Mouse (Mus musculus): ENCODE data around the gene Sohlh2. TPM values are rescaled to one million over a fixed set of nuclear protein-coding genes. Genes with fewer than 3 reads are reported as not detected.
A peak's percentile ranks its signal among the peaks of the same experiment; 100 is the strongest.

The Sohlh2 gene
- polyA plus RNA-seq, 1 experiment from 2014 or later = not detected

- no peak overlapping the region for H3K4me2 ChIP-seq (replicated peaks; ENCODE audit: low read depth)
Measured at GRCm38 (mm10) chr3:55163510-55163909, 18.3 kb upstream of the Sohlh2 start.

DNA sequence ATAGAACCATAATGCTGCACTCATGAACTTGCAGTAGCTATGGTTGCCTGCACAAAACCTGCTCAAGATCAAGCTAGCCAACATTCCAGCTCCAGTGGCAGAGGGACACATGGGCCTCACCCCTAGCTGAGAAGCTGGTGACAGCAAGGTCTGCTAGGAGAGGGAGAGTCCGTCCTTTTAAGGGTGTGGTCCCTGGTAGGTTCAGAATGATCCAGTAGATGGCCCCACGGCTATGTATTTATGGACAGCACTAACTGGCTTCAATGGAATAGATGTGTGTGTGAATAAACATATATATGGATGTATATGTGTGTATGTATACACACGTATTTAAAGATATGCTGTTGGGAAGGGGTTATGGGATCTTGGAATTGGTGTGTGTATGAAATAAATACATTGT is 9.3 kb upstream of the Sohlh2 start:
- no peaks in the 10 kb centered on the region for H3K9me3 ChIP-seq (ENCODE audit: control insufficient read depth)
- 62% methylated on average over 3 of the region's 3 CpGs for WGBS
- peak; percentile 24; the same call in 1 of the 2 replicates for TF ChIP-seq CTCF (IDR thresholded peaks at IDR 0.05; ENCODE audit: low read depth)
- H3K4me2 ChIP-seq (replicated peaks; ENCODE audit: low read depth) = no peak overlapping the region
- H3K27ac ChIP-seq (ENCODE audit: low read depth, low read length) = no peak overlapping the region
- H3K9ac ChIP-seq (ENCODE audit: low read depth, low read length) = no peak overlapping the region
- no peaks in the 10 kb centered on the region for H3K27me3 ChIP-seq (replicated peaks; ENCODE audit: control insufficient read depth, insufficient read depth, low read length)
- H3K36me3 ChIP-seq (ENCODE audit: control insufficient read depth, insufficient read depth) = no peaks in the 10 kb centered on the region
- H3K4me1 ChIP-seq (replicated peaks; ENCODE audit: control insufficient read depth, insufficient read depth, low read length) = no peaks in the 10 kb centered on the region
- H3K4me3 ChIP-seq (ENCODE audit: low read depth, low read length) = no peak overlapping the region
- ATAC-seq = no peak

More at GRCm38 (mm10) chr3:55163510-55163909, 18.3 kb upstream of the Sohlh2 start:
- H3K36me3 ChIP-seq (ENCODE audit: control insufficient read depth, insufficient read depth) = no peaks in the 10 kb centered on the region
- no peaks in the 10 kb centered on the region for H3K27me3 ChIP-seq (replicated peaks; ENCODE audit: control insufficient read depth, insufficient read depth, low read length)
- TF ChIP-seq CTCF (IDR thresholded peaks at IDR 0.05; ENCODE audit: low read depth) = no peak
- ATAC-seq = no peak
- no peaks in the 10 kb centered on the region for H3K4me1 ChIP-seq (replicated peaks; ENCODE audit: control insufficient read depth, insufficient read depth, low read length)
- H3K9me3 ChIP-seq (ENCODE audit: control insufficient read depth) = no peaks in the 10 kb centered on the region
- 71% methylated on average over 4 of the region's 4 CpGs for WGBS
- no peak overlapping the region for H3K4me3 ChIP-seq (ENCODE audit: low read depth, low read length)
- H3K27ac ChIP-seq (ENCODE audit: low read depth, low read length) = no peak overlapping the region
- no peak overlapping the region for H3K9ac ChIP-seq (ENCODE audit: low read depth, low read length)

- no peak for ATAC-seq
- H3K4me1 ChIP-seq (replicated peaks; ENCODE audit: control insufficient read depth, insufficient read depth, low read length) = no peaks in the 10 kb centered on the region
- TF ChIP-seq CTCF (IDR thresholded peaks at IDR 0.05; ENCODE audit: low read depth) = no peak
- no peak overlapping the region for H3K9ac ChIP-seq (ENCODE audit: low read depth, low read length)
- 47% methylated on average over 6 of the region's 6 CpGs for WGBS
- H3K9me3 ChIP-seq (ENCODE audit: control insufficient read depth) = no peaks in the 10 kb centered on the region
- H3K27me3 ChIP-seq (replicated peaks; ENCODE audit: control insufficient read depth, insufficient read depth, low read length) = no peaks in the 10 kb centered on the region
- no peak overlapping the region for H3K4me2 ChIP-seq (replicated peaks; ENCODE audit: low read depth)
- H3K27ac ChIP-seq (ENCODE audit: low read depth, low read length) = no peak overlapping the region
- no peaks in the 10 kb centered on the region for H3K36me3 ChIP-seq (ENCODE audit: control insufficient read depth, insufficient read depth)
- H3K4me3 ChIP-seq (ENCODE audit: low read depth, low read length) = no peak overlapping the region
Measured at GRCm38 (mm10) chr3:55177271-55177670, 4.6 kb upstream of the Sohlh2 start.

- ATAC-seq = no peak
- Histone ChIP-seq H3K9me3 (ENCODE audit: control insufficient read depth) (no peaks in the 10 kb centered on the region), H3K36me3 (ENCODE audit: control insufficient read depth, insufficient read depth) (no peaks in the 10 kb centered on the region), H3K4me3 (ENCODE audit: low read depth, low read length) (no peak overlapping the region), H3K27ac (ENCODE audit: low read depth, low read length) (no peak overlapping the region), H3K9ac (ENCODE audit: low read depth, low read length) (no peak overlapping the region), H3K27me3 (replicated peaks; ENCODE audit: control insufficient read depth, insufficient read depth, low read length) (no peaks in the 10 kb centered on the region), H3K4me2 (replicated peaks; ENCODE audit: low read depth) (no peak overlapping the region), H3K4me1 (replicated peaks; ENCODE audit: control insufficient read depth, insufficient read depth, low read length) (no peaks in the 10 kb centered on the region)
- WGBS = 59% methylated on average over 4 of the region's 4 CpGs
- TF ChIP-seq CTCF (IDR thresholded peaks at IDR 0.05; ENCODE audit: low read depth) = no peak
Measured at GRCm38 (mm10) chr3:55191668-55192067, 9.8 kb downstream of the Sohlh2 start.

GRCm38 (mm10) chr3:55193351-55193750 is 11.5 kb downstream of the Sohlh2 start:
- no peak overlapping the region for H3K9ac ChIP-seq (ENCODE audit: low read depth, low read length)
- H3K4me2 ChIP-seq (replicated peaks; ENCODE audit: low read depth) = no peak overlapping the region
- 44% methylated on average over 2 of the region's 2 CpGs for WGBS
- H3K4me3 ChIP-seq (ENCODE audit: low read depth, low read length) = no peak overlapping the region
- H3K27ac ChIP-seq (ENCODE audit: low read depth, low read length) = no peak overlapping the region
- no peaks in the 10 kb centered on the region for H3K27me3 ChIP-seq (replicated peaks; ENCODE audit: control insufficient read depth, insufficient read depth, low read length)
- no peaks in the 10 kb centered on the region for H3K36me3 ChIP-seq (ENCODE audit: control insufficient read depth, insufficient read depth)
- no peaks in the 10 kb centered on the region for H3K9me3 ChIP-seq (ENCODE audit: control insufficient read depth)
- no peak for TF ChIP-seq CTCF (IDR thresholded peaks at IDR 0.05; ENCODE audit: low read depth)
- H3K4me1 ChIP-seq (replicated peaks; ENCODE audit: control insufficient read depth, insufficient read depth, low read length) = no peaks in the 10 kb centered on the region
- no peak for ATAC-seq

GRCm38 (mm10) chr3:55194792-55195191 is 13.0 kb downstream of the Sohlh2 start:
- H3K4me1 ChIP-seq (replicated peaks; ENCODE audit: control insufficient read depth, insufficient read depth, low read length) = no peaks in the 10 kb centered on the region
- TF ChIP-seq CTCF (IDR thresholded peaks at IDR 0.05; ENCODE audit: low read depth) = no peak
- no peak overlapping the region for H3K4me3 ChIP-seq (ENCODE audit: low read depth, low read length)
- no peaks in the 10 kb centered on the region for H3K36me3 ChIP-seq (ENCODE audit: control insufficient read depth, insufficient read depth)
- H3K9me3 ChIP-seq (ENCODE audit: control insufficient read depth) = no peaks in the 10 kb centered on the region
- H3K27ac ChIP-seq (ENCODE audit: low read depth, low read length) = no peak overlapping the region
- no peak overlapping the region for H3K4me2 ChIP-seq (replicated peaks; ENCODE audit: low read depth)
- WGBS = 78% methylated on average over 8 of the region's 8 CpGs
- ATAC-seq = no peak
- no peaks in the 10 kb centered on the region for H3K27me3 ChIP-seq (replicated peaks; ENCODE audit: control insufficient read depth, insufficient read depth, low read length)
- no peak overlapping the region for H3K9ac ChIP-seq (ENCODE audit: low read depth, low read length)
